Mouse (Mus musculus) heart, embryonic 16.5 days (tissue): Measurements from ENCODE around the gene Eif4a2. TPM values are rescaled to one million over a fixed set of nuclear protein-coding genes. Genes with fewer than 3 reads are reported as not detected.

Source experiments
- ATAC-seq: fragments of 200-750 bp; cut with Nextera tagmentation; replicated peaks from 2 replicates; pipeline ENCODE4 v1.8.0; 2017; ENCODE audit warnings: moderate number of reproducible peaks; ENCODE audit not compliant: insufficient read depth, low FRiP score; ENCODE audit errors: extremely low read depth
- H3K27ac ChIP-seq: fragments of 300-500 bp; sonication (generic); 2 replicates; pipeline ENCODE4 v1.5.1; 2014; ENCODE audit warnings: mild to moderate bottlenecking, low read length, control low read depth, moderate library complexity
- H3K27me3 ChIP-seq: fragments of 300-500 bp; sonication (generic); 2 replicates; pipeline ENCODE4 v1.6.1; 2014; ENCODE audit warnings: low read length, mixed read lengths; ENCODE audit not compliant: control insufficient read depth, insufficient read depth
- H3K36me3 ChIP-seq: fragments of 300-500 bp; sonication (generic); 2 replicates; pipeline ENCODE4 v1.6.1; 2014; ENCODE audit not compliant: control insufficient read depth, insufficient read depth
- H3K4me1 ChIP-seq: fragments of 300-500 bp; sonication (generic); 2 replicates; pipeline ENCODE4 v1.6.1; 2014; ENCODE audit warnings: low read length, mixed read lengths; ENCODE audit not compliant: control insufficient read depth, insufficient read depth
- H3K4me2 ChIP-seq: fragments of 300-500 bp; sonication (generic); 2 replicates; pipeline ENCODE4 v1.6.1; 2014; ENCODE audit warnings: low read depth, mild to moderate bottlenecking, control low read depth, low read length
- H3K4me3 ChIP-seq: fragments of 300-500 bp; sonication (generic); 2 replicates; pipeline ENCODE4 v1.5.1; 2014; ENCODE audit warnings: mild to moderate bottlenecking, control low read depth, low read length
- H3K9ac ChIP-seq: fragments of 300-500 bp; sonication (generic); 2 replicates; pipeline ENCODE4 v1.6.1; 2014; ENCODE audit warnings: low read length, control low read depth
- H3K9me3 ChIP-seq: fragments of 300-500 bp; sonication (generic); replicated peaks from 2 replicates; pipeline ENCODE4 v1.6.1; 2016; ENCODE audit warnings: low read length; ENCODE audit not compliant: control insufficient read depth
- WGBS: fragments of 180-500 bp; shearing (Covaris S2); extraction: QIAGEN DNeasy Blood & Tissue Kit; methylation state at CpG from one replicate; pipeline ENCODE4 v1.1.7; 2014; 5-methylcytosine and 5-hydroxymethylcytosine counted together
- polyA plus RNA-seq: library from polyadenylated mRNA; unstranded; fragments of >200 nt; fragmentation: Nextera tagmentation; extraction: Ambion mirVana; gene quantifications from 2 replicates; pipeline ENCODE4 v1.2.1, GENCODE M21; 2015

Eif4a2 gene
- polyA plus RNA-seq, 1 experiment from 2014 or later, result 174 TPM

- no peaks in the 10 kb centered on the region for H3K9me3 ChIP-seq
- 9% methylated on average over 15 of the region's 15 CpGs for WGBS
- peak overlapping the region; percentile 56 for H3K4me3 ChIP-seq
- H3K4me2 ChIP-seq, result peak overlapping the region; percentile 74
- no peaks in the 10 kb centered on the region for H3K36me3 ChIP-seq
- no peak for ATAC-seq
- H3K9ac ChIP-seq, result peak overlapping the region; percentile 72
- peaks cover 21% of the 10 kb centered on the region for H3K4me1 ChIP-seq
- peak overlapping the region; percentile 59 for H3K27ac ChIP-seq
- H3K27me3 ChIP-seq, result no peaks in the 10 kb centered on the region
Measured at GRCm38 (mm10) chr16:23102340-23103037, 4.8 kb upstream of the Eif4a2 start.

GRCm38 (mm10) chr16:23103038-23103745 lies 4.1 kb upstream of the Eif4a2 start:
- Histone ChIP-seq H3K27me3 (no peaks in the 10 kb centered on the region), H3K4me1 (peaks cover 21% of the 10 kb centered on the region), H3K36me3 (no peaks in the 10 kb centered on the region), H3K4me3 (peak overlapping the region; percentile 56), H3K27ac (peak overlapping the region; percentile 59), H3K9ac (peak overlapping the region; percentile 72), H3K9me3 (no peaks in the 10 kb centered on the region), H3K4me2 (peak overlapping the region; percentile 74)
- 29% methylated on average over 17 of the region's 17 CpGs for WGBS
- no peak for ATAC-seq

GRCm38 (mm10) chr16:23103841-23104240 lies 3.4 kb upstream of the Eif4a2 start:
- WGBS, result 65% methylated on average over 2 of the region's 2 CpGs
- no peak overlapping the region for H3K4me2 ChIP-seq
- ATAC-seq, result no peak
- H3K4me3 ChIP-seq, result no peak overlapping the region
- H3K36me3 ChIP-seq, result peaks cover 2% of the 10 kb centered on the region
- no peaks in the 10 kb centered on the region for H3K27me3 ChIP-seq
- peaks cover 21% of the 10 kb centered on the region for H3K4me1 ChIP-seq
- no peaks in the 10 kb centered on the region for H3K9me3 ChIP-seq
- no peak overlapping the region for H3K9ac ChIP-seq
- H3K27ac ChIP-seq, result no peak overlapping the region

- no peak overlapping the region for H3K27ac ChIP-seq
- no peak overlapping the region for H3K9ac ChIP-seq
- no peak overlapping the region for H3K4me2 ChIP-seq
- no peak for ATAC-seq
- peaks cover 26% of the 10 kb centered on the region for H3K4me1 ChIP-seq
- peaks cover 18% of the 10 kb centered on the region for H3K36me3 ChIP-seq
- no peaks in the 10 kb centered on the region for H3K27me3 ChIP-seq
- no peak overlapping the region for H3K4me3 ChIP-seq
- WGBS, result 71% methylated on average over 7 of the region's 7 CpGs
- H3K9me3 ChIP-seq, result no peaks in the 10 kb centered on the region
Measured at GRCm38 (mm10) chr16:23106121-23106520, 1.1 kb upstream of the Eif4a2 start.

DNA sequence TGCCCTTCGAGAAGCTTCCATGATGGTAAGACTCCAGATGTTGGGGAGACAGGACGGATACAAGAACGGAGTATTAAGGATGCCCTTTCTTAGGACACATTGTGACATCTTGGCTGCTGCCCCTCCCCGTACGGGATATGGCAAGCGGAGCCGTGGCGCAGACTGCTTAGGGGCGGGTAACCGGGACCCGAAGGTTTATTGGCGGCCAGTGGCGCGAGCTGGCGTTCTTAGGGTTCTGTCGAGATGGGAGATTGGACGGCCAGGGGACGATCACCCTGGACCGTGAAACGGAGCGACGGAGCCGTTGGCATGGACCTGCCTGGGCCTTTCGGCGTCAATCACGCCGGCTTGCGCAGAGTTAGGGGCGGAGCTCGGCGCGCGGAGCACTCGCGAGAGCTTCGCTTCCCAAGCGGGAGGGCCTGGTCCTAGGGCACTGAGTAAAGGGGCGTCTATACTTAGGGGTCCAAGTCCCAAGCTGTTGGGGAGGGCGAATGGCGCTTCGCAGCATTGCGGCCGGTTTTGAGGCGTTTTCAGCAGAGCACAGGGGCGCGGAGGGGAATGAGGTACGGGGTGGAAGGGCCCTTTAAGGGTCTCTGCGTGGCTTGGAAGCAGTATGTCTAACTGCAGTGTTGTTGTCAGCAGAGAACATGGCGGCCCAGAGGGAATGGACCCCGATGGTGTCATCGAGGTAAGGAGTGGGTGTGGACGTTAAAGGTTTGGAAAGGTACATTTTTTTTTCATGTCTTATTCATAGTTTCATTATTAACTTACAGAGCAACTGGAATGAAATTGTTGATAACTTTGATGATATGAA lies 909 bp downstream of the Eif4a2 start:
- Histone ChIP-seq H3K27ac (peak overlapping the region; percentile 99), H3K27me3 (no peaks in the 10 kb centered on the region), H3K36me3 (peaks cover 37% of the 10 kb centered on the region), H3K9ac (peak overlapping the region; percentile 100), H3K4me3 (peak overlapping the region; percentile 100), H3K4me1 (peaks cover 39% of the 10 kb centered on the region), H3K4me2 (peak overlapping the region; percentile 92), H3K9me3 (no peaks in the 10 kb centered on the region)
- WGBS, result under 1% methylated on average over 52 of the region's 52 CpGs
- ATAC-seq, result peak; percentile 82

- H3K36me3 ChIP-seq, result peaks cover 40% of the 10 kb centered on the region
- peak overlapping the region; percentile 38; the same call in 1 of the 2 replicates for H3K27ac ChIP-seq
- ATAC-seq, result no peak
Measured at GRCm38 (mm10) chr16:23108943-23109342, 1.7 kb downstream of the Eif4a2 start.

DNA sequence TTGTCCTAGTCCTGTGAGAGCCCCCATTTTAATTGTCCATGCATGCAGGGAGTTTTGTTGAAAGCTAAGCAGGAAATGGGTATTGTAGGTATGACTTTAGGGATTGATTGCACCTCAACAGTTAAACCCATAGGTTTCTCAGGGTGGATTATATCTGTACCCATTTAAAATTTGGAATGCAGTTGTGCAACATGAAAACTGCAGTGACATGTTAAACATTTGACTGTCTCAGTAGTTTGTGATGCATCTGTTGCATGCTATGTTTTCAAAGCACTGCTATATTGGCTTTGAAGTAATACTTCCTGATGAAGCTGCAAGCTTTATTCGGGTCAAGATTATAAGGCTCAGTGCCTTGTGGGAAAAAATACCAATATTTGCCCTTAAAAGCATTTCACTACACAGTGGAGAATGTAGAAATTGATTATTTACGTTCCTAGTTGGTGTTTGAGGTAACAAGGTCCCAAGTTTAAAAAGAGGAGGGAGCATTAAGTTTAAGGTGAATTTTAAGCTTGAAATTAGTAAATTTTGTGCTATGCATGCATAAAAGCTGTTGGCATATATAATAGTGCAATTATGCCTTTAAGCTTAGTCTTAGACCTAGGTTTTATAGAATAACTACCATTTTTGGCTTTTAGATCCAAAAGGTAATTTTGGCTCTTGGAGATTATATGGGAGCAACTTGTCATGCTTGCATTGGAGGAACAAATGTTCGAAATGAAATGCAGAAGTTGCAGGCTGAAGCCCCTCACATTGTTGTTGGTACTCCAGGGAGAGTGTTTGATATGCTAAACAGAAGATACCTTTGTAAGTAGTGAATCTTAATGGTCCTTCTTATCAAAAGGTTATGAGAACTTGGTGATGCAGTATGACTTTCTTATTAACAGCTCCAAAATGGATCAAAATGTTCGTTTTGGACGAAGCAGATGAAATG lies 2.4 kb downstream of the Eif4a2 start:
- Histone ChIP-seq H3K4me3 (peak overlapping the region; percentile 100), H3K9me3 (no peaks in the 10 kb centered on the region), H3K36me3 (peaks cover 46% of the 10 kb centered on the region), H3K27me3 (no peaks in the 10 kb centered on the region), H3K27ac (peak overlapping the region; percentile 38; the same call in 1 of the 2 replicates), H3K4me2 (peak overlapping the region; percentile 92), H3K4me1 (peaks cover 39% of the 10 kb centered on the region), H3K9ac (peak overlapping the region; percentile 100)
- no peak for ATAC-seq
- 46% methylated on average over 5 of the region's 5 CpGs for WGBS

More at GRCm38 (mm10) chr16:23108943-23109342, 1.7 kb downstream of the Eif4a2 start:
- Histone ChIP-seq H3K4me2 (peak overlapping the region; percentile 92), H3K4me3 (peak overlapping the region; percentile 100), H3K9me3 (no peaks in the 10 kb centered on the region), H3K4me1 (peaks cover 39% of the 10 kb centered on the region), H3K9ac (peak overlapping the region; percentile 100), H3K27me3 (no peaks in the 10 kb centered on the region)
- WGBS, result 2% methylated on average over 5 of the region's 5 CpGs

DNA sequence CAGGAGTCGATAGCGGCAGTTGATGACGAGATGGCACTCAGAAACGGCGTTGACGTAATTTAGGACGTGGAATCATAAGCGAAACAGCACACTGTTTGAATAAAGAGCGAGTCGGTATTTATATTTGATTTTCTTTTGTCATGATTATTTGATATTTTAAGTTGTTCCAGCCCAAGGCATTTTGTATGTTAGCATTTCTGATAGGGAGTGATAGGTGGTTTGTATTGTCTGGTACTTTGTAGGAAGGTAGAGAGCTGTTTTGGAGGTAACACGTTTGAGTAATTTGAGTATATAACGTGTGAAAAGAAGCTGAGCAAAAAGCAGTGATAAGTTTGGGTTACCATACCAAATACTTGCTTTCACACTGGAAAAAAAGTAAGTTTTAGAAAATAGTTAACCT lies 5.1 kb downstream of the Eif4a2 start:
- no peak for ATAC-seq
- Histone ChIP-seq H3K27ac (no peak overlapping the region), H3K9ac (no peak overlapping the region; the same call in 1 of the 2 replicates), H3K4me3 (no peak overlapping the region), H3K4me2 (no peak overlapping the region), H3K27me3 (no peaks in the 10 kb centered on the region), H3K9me3 (no peaks in the 10 kb centered on the region), H3K4me1 (peaks cover 34% of the 10 kb centered on the region), H3K36me3 (peaks cover 53% of the 10 kb centered on the region)
- WGBS, result 72% methylated on average over 12 of the region's 12 CpGs
